Mouse (Mus musculus) cerebellum, adult 2 months (tissue): ENCODE measurements around the gene Snx8.

Experiments used
- CTCF ChIP-seq: fragments of 200-500 bp; IDR thresholded peaks from 2 replicates; pipeline ENCODE4 v1.5.1; 2011; ENCODE audit warnings: low read depth, mild to moderate bottlenecking, control low read depth, low read length, moderate library complexity, borderline replicate concordance; ENCODE audit not compliant: insufficient read depth
- POLR2A ChIP-seq: fragments of 200-500 bp; IDR thresholded peaks from 2 replicates; pipeline ENCODE4 v1.6.1; 2011; ENCODE audit warnings: low read length, control low read depth, borderline replicate concordance; ENCODE audit not compliant: insufficient read depth

GRCm38 (mm10) chr5:140387236-140387635 lies 1.8 kb downstream of the Snx8 start:
- TF ChIP-seq CTCF (no peak), POLR2A (no peak)
